In genomic region chr1:181020756-181021487, GRCm38 (mm10) we compare ENCODE assay signal across 8 mouse cellular contexts. TPM values are rescaled to one million over a fixed set of nuclear protein-coding genes. Genes with fewer than 3 reads are reported as not detected.
A peak's percentile ranks its signal among the peaks of the same experiment; 100 is the strongest.
DNase-seq lines count a peak whose midpoint lies in the region; ATAC-seq and TF ChIP-seq lines count a peak whose summit lies in the region.

Gene Ephx1, minus strand, starts transcription at chr1:181020904.

- TF ChIP-seq POLR2A in MEL (IDR thresholded peaks at IDR 0.05; ENCODE audit: control insufficient read depth in 1 of 2, insufficient read depth in 1 of 2, low read depth in 1 of 2, low read length in 2 of 2, poor library complexity in 1 of 2): no peak
- TF ChIP-seq POLR2A in cortical plate, adult 2 months (IDR thresholded peaks at IDR 0.05; ENCODE audit: extremely low read depth, insufficient read depth, low read length): no peak

- TF ChIP-seq CTCF in kidney, postnatal 0 days (IDR thresholded peaks at IDR 0.05; ENCODE audit: low read depth): no peak
- no peak for TF ChIP-seq CTCF in MEL (IDR thresholded peaks at IDR 0.05 in 2 of 3, conservative IDR thresholded peaks at IDR 0.05 in 1 of 3; ENCODE audit: control insufficient read depth in 1 of 3, insufficient read depth in 1 of 3, low read depth in 2 of 3, low read length in 3 of 3, poor library complexity in 1 of 3, severe bottlenecking in 1 of 3)
- TF ChIP-seq CTCF in cortical plate, adult 2 months (IDR thresholded peaks at IDR 0.05; ENCODE audit: extremely low read depth, insufficient read depth, low read length): no peak

- no peaks in the 10 kb centered on the region for H3K36me3 ChIP-seq in kidney, postnatal 0 days (ENCODE audit: insufficient read depth, low read length)
- no peaks in the 10 kb centered on the region for H3K36me3 ChIP-seq in MEL (ENCODE audit: control insufficient read depth in 1 of 2, insufficient read depth in 2 of 2, low read length in 2 of 2)
- no peaks in the 10 kb centered on the region for H3K36me3 ChIP-seq in hindbrain, embryonic 11.5 days (ENCODE audit: control insufficient read depth, insufficient read depth, low read length)

- H3K4me1 ChIP-seq in kidney, postnatal 0 days (replicated peaks; ENCODE audit: insufficient read depth, low read length): peaks cover 7% of the 10 kb centered on the region
- no peaks in the 10 kb centered on the region for H3K4me1 ChIP-seq in MEL (ENCODE audit: control insufficient read depth in 1 of 2, insufficient read depth in 2 of 2, low read length in 2 of 2)
- no peaks in the 10 kb centered on the region for H3K4me1 ChIP-seq in cortical plate, adult 2 months (ENCODE audit: control insufficient read depth, insufficient read depth, low read length)
- H3K4me1 ChIP-seq in hindbrain, embryonic 11.5 days (replicated peaks; ENCODE audit: control insufficient read depth, insufficient read depth, low read length): no peaks in the 10 kb centered on the region

- TF ChIP-seq RAD21 in MEL (IDR thresholded peaks at IDR 0.05; ENCODE audit: low read depth, low read length): no peak

- no peak for TF ChIP-seq EP300 in MEL (IDR thresholded peaks at IDR 0.05; ENCODE audit: low read depth in 1 of 2, low read length in 2 of 2)

- no peak within 1 kb of the TSS for H3K27ac ChIP-seq in kidney, postnatal 0 days
- H3K27ac ChIP-seq in MEL (ENCODE audit: control insufficient read depth, low read depth, low read length): no peak within 1 kb of the TSS
- H3K27ac ChIP-seq in cortical plate, adult 2 months (ENCODE audit: insufficient read depth, low read length): no peak within 1 kb of the TSS
- H3K27ac ChIP-seq in hindbrain, embryonic 11.5 days (ENCODE audit: low read depth, low read length): no peak within 1 kb of the TSS

- H3K9me3 ChIP-seq in kidney, postnatal 0 days (replicated peaks; ENCODE audit: low read length): no peaks in the 10 kb centered on the region
- H3K9me3 ChIP-seq in MEL (replicated peaks; ENCODE audit: insufficient read depth, low read length): no peaks in the 10 kb centered on the region
- no peaks in the 10 kb centered on the region for H3K9me3 ChIP-seq in hindbrain, embryonic 11.5 days (ENCODE audit: control insufficient read depth, low read length)

- H3K27me3 ChIP-seq in kidney, postnatal 0 days (ENCODE audit: insufficient read depth, low read length): no peaks in the 10 kb centered on the region
- H3K27me3 ChIP-seq in MEL (ENCODE audit: control insufficient read depth in 1 of 2, insufficient read depth in 2 of 2, low read length in 2 of 2): peaks cover 0 to 2% of the 10 kb centered on the region in 2 experiments; a peak in 1 of 4 replicates
- peaks cover 4% of the 10 kb centered on the region for H3K27me3 ChIP-seq in hindbrain, embryonic 11.5 days (ENCODE audit: control insufficient read depth, insufficient read depth, low read length)

- no peak for DNase-seq in kidney, postnatal 0 days (ENCODE audit: low spot score)
- no peak for DNase-seq in kidney, postnatal 25 days
- DNase-seq in MEL (ENCODE audit: low read depth, low spot score): no peak
- DNase-seq in left cerebral cortex, postnatal 10 days (ENCODE audit: extremely low spot score in 1 of 2, low spot score in 2 of 2): no peak
- DNase-seq in ovary, adult 18-20 months (ENCODE audit: low spot score): no peak
- DNase-seq in right cerebral cortex, adult 18-20 months: no peak
- no peak for DNase-seq in hindbrain, embryonic 11.5 days (ENCODE audit: low spot score)

- ATAC-seq in kidney, postnatal 0 days (replicated peaks; ENCODE audit: low FRiP score, low read depth): no peak
- ATAC-seq in hindbrain, embryonic 11.5 days (ENCODE audit: low FRiP score): no peak

- no peak within 1 kb of the TSS for H3K4me2 ChIP-seq in kidney, postnatal 0 days (ENCODE audit: low read length)
- no peak within 1 kb of the TSS for H3K4me2 ChIP-seq in hindbrain, embryonic 11.5 days (replicated peaks; ENCODE audit: low read depth, low read length)

- intact Hi-C loops in left cerebral cortex, postnatal 10 days (cut with DNase I): no loop called here

- no peak within 1 kb of the TSS for H3K9ac ChIP-seq in kidney, postnatal 0 days (ENCODE audit: low read depth, low read length)
- no peak within 1 kb of the TSS for H3K9ac ChIP-seq in MEL (ENCODE audit: control insufficient read depth, low read depth, low read length, poor library complexity, severe bottlenecking)
- H3K9ac ChIP-seq in hindbrain, embryonic 11.5 days (ENCODE audit: low read depth, low read length): no peak within 1 kb of the TSS

- 30% methylated on average over 5 of the region's 5 CpGs for WGBS in kidney, postnatal 0 days
- 70% methylated on average over 5 of the region's 5 CpGs for WGBS in hindbrain, embryonic 11.5 days

- no peak within 1 kb of the TSS for H3K4me3 ChIP-seq in kidney, postnatal 0 days (replicated peaks; ENCODE audit: low read depth, low read length)
- H3K4me3 ChIP-seq in MEL (ENCODE audit: control insufficient read depth in 1 of 2, insufficient read depth in 1 of 2, low read depth in 2 of 2, low read length in 2 of 2): no peak within 1 kb of the TSS
- no peak within 1 kb of the TSS for H3K4me3 ChIP-seq in cortical plate, adult 2 months (ENCODE audit: insufficient read depth, low read length)
- no peak within 1 kb of the TSS for H3K4me3 ChIP-seq in hindbrain, embryonic 11.5 days (ENCODE audit: low read depth, low read length)

- H3K79me2 ChIP-seq in MEL (ENCODE audit: control insufficient read depth, insufficient read depth, low read length, poor library complexity): no peaks in the 10 kb centered on the region

TF ChIP-seq in MEL, 35 proteins besides CTCF, POLR2A, EP300 and RAD21:
- TF ChIP-seq USF2 (IDR thresholded peaks at IDR 0.05; ENCODE audit: borderline replicate concordance in 1 of 2, insufficient read depth in 1 of 2, low read depth in 1 of 2, low read length in 2 of 2) (no peak), GATA1 (IDR thresholded peaks at IDR 0.05; ENCODE audit: low read depth, low read length) (0 out of 2 replicates have a peak, but pooled peaks have one; percentile 19)

RNA-seq across cellular contexts. Expression of gene Ephx1, which starts in this region (rescaled TPM):
- polyA plus RNA-seq in kidney, postnatal 0 days (2015; fragmentation: Nextera tagmentation; extraction: Ambion mirVana): 19.1 and 20.2 TPM in 2 replicates
- 0.15 and 0.23 TPM in 2 replicates for total RNA-seq in MEL (2012; rRNA removed)
- polyA plus RNA-seq in MEL (2012; ENCODE audit: insufficient read depth in 1 of 2, insufficient read length in 2 of 2, low read depth in 1 of 2, low replicate concordance in 2 of 2, missing spikeins in 1 of 2): under 1 TPM in 1 of 2 experiments, not detected in 1; 0.39 TPM
- 30.5 and 37.7 TPM in 2 replicates for polyA plus RNA-seq in cortical plate, adult 2 months (2012; rRNA removed)
- 10 to 100 TPM; 12.3 to 12.7 TPM for total RNA-seq in left cerebral cortex, postnatal 10 days (2021)
- polyA plus RNA-seq in hindbrain, embryonic 11.5 days (2014; fragmentation: Nextera tagmentation; extraction: Ambion mirVana): 1.5 and 2.2 TPM in 2 replicates

Comparison
In these comparisons a context has a peak if more than half of its experiments do, and no peak if none do; other contexts are left out.
1. RNA of gene Ephx1 (total RNA-seq): 12.3 to 12.7 TPM in left cerebral cortex, postnatal 10 days; 0.15 to 0.23 TPM in MEL; every median in the first group is over 10 times any median in the second.